Mouse (Mus musculus): ENCODE data around the gene Mip. TPM values are rescaled to one million over a fixed set of nuclear protein-coding genes. Genes with fewer than 3 reads are reported as not detected.
"Not testable (repeated sequence)": the region's sequence is repeated elsewhere in the genome, so short reads cannot be mapped to it uniquely, and the experiment has no call there.

The Mip gene
- total RNA-seq (2022) = not detected

DNA sequence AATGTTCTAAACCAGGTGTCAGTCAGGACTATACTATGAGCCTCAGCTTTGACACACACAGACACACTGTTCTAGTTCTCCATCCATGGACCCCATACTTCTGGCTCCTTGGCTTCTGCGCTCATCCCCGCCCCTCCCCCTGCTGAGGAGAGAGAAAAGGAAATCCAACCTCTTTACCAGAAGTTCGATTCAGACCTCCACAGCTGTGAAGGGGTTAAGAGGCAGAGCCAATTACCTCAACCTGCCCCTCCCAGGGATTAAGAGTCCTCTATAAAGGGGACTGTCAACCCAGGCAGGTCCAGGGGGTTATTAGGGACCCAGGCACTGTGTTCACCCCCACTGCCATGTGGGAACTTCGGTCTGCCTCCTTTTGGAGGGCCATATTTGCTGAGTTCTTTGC, at the start of gene Mip:
Gene Mip (plus strand): TSS at position 301 of the 400 bp plus-strand sequence.
- DNase-seq (ENCODE audit: low spot score) = no peak

DNA sequence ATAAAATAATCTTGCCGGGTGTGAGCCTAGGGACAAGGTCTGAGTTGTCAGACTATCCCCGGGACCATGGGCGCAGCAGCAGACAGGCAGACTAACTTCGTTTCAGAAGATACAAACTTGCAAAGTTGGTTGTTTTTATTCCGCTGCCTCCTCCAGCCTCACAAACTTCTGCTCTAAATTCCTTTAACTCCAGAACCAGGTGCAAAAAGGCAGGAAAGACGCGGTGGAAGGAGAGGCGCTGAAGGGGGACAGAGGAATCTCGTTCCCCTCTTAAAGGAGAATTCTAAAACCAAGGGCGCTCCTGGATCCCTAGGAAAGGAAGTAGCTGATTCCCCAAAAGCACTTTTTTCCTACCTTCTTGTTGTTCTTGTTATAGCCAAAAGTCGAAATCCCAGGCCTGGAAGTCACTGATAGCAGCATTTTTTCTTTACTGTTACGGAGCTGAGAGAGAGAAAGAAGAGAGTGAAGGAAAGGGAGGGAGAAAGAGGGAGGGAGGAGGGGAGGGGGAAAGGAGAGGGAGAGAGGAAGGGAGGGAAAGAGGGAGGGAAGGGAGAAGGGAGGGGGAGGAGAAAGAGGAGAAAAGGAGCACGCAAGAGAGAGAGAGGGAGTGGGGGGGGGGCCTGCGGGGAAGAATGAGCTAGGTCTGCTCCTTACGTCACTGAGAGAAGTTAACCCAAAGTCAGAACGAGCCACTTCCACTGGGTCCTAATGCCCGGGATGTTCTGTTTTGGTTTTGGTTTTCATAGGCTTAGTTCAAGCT, 49.5 kb upstream of the Mip start:
- DNase-seq (ENCODE audit: low spot score) = peak; percentile 88

- DNase-seq (ENCODE audit: low spot score) = no peak
These were observed 48.3 kb upstream of the Mip start for GRCm38 (mm10) chr10:128177316-128177715.

- peak; percentile 87 for DNase-seq (ENCODE audit: low spot score)
These were observed 45.6 kb upstream of the Mip start, which contains the start of gene Rbms2 for GRCm38 (mm10) chr10:128179989-128180388. TSS of gene Rbms2 (minus strand) at chr10:128180297.

- DNase-seq (ENCODE audit: low spot score) = no peak
These were observed 41.3 kb upstream of the Mip start for GRCm38 (mm10) chr10:128184296-128184695.

GRCm38 (mm10) chr10:128185277-128185940, 40.2 kb upstream of the Mip start:
- no peak for DNase-seq (ENCODE audit: low spot score)

DNA sequence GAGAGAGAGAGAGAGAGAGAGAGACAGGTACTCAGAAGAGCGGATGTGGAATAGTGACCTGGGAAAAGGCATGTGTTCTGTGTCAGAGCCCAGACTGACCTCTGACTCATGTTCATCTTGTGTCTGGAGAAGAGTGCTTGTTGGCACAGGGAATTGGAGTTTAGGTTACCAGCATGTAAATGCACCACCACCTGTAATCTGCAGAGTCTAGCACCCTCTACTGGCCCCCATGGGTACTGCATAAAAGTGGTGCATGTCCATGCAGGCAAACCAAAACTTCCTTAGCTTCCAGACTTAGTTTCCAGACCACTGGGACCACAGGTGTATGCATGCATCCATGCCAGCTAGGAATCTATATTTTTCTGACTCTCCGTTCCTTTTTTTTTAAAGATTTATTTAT, 39.7 kb upstream of the Mip start:
- DNase-seq (ENCODE audit: low spot score) = peak; percentile 77

DNA sequence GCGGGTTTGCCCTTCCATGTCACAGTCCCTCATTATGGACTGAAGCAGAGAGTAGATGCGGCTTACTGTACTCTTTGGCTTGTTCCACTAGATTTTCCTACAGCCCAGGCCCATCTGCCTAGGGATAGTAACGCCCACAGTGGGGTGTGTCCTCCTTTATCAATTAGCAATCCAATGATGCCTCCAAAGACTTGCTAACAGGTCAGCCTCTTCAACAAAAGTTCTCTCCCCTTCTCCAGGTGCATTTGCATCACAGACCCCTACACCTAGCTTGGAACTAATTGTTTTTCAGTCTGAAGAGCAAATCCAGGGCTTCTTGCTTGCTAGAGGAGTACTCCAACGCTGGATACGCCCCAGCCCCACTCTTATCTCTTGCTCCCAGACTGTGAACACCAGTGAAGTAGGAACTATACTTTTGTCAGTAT, 38.4 kb upstream of the Mip start:
- DNase-seq (ENCODE audit: low spot score) = no peak

- peak; percentile 79 for DNase-seq (ENCODE audit: low spot score)
These were observed 37.3 kb upstream of the Mip start for GRCm38 (mm10) chr10:128188242-128188877.

DNA sequence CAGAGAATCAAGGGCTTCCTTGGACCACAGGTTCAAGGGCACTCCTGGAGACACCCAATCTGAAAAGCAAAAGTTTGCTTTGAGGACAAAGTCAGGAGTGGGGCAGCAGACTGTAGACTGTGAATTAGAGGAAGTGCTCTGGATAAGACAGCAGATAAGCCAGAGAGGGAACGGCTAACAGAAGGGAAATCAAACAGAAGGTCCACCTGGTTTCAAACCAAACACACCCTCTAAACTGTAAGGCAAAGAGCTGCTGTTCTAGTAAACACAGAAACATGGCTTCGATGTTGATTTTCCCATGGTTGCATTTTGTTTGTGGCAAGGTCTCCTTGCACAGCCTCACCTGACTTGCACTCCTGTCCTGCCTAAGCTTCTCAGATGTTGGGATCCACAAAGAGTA, 34.2 kb upstream of the Mip start:
- DNase-seq (ENCODE audit: low spot score) = no peak

- DNase-seq (ENCODE audit: low spot score) = not testable (repeated sequence)
These were observed 33.4 kb upstream of the Mip start for GRCm38 (mm10) chr10:128192030-128192766.

DNA sequence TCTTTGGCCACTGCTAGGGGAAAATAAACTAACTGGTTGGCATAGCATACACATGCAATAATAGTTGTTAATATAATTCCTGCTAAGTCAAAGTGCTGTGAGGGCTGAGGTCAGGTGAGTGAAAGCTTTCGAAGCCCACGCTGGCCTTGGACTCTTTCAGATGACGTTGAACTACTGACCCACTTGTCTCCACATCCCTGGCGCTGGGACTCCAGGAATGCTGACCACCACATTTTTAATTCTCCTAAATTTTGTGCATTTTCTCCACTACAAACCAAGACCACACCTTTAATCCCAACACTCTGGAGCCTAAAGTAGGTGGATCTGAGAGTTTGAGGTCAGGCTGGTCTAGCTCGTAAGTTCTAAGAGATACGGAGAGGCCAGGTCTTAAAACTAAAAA, 32.5 kb upstream of the Mip start:
- no peak for DNase-seq (ENCODE audit: low spot score)

- DNase-seq (ENCODE audit: low spot score) = peak; percentile 97
These were observed 31.6 kb upstream of the Mip start, which contains the start of gene Gls2 for GRCm38 (mm10) chr10:128194024-128194550. TSS of gene Gls2 (plus strand) at chr10:128194457.

- DNase-seq (ENCODE audit: low spot score) = no peak
These were observed 30.8 kb upstream of the Mip start for GRCm38 (mm10) chr10:128194551-128195461.

DNA sequence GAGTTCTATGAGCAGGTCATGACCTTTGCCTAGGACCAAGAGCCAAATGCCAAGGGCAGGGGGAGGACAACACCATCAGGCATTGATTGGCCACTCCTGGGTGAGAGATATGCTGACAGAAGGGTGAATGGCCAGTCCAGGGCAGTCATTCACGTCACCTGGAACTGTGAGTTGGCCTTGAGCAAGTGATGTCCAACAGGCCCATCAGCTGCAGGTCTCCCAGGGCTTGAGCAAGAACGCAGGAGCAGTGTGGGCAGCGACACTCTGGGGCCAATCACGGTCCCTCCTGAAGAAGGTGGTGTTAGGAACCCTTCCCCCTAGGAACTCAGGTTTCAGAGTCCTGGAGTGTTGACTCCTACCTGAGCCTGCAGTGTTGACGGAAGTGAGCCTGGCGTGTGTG, 23.8 kb upstream of the Mip start:
- DNase-seq (ENCODE audit: low spot score) = no peak

GRCm38 (mm10) chr10:128204941-128205340, 20.7 kb upstream of the Mip start:
- DNase-seq (ENCODE audit: low spot score) = no peak

DNA sequence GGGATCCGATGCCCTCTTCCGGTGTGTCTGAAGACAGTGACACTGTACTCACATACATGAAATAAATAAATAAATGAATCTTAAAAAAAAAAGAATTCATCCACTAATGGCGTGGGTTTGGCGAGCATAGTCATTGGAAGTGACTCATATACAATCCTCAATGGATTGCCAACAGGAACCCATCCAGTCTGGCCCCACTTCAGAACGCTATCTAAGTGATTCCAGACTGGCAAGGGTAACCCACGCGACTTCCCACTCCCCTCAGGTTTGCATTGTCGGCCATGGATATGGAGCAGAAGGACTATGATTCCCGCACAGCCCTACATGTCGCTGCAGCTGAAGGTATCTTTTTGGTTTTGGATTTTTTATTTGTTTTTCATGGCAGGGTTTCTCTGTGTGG, 17.3 kb upstream of the Mip start:
- DNase-seq (ENCODE audit: low spot score) = no peak

DNA sequence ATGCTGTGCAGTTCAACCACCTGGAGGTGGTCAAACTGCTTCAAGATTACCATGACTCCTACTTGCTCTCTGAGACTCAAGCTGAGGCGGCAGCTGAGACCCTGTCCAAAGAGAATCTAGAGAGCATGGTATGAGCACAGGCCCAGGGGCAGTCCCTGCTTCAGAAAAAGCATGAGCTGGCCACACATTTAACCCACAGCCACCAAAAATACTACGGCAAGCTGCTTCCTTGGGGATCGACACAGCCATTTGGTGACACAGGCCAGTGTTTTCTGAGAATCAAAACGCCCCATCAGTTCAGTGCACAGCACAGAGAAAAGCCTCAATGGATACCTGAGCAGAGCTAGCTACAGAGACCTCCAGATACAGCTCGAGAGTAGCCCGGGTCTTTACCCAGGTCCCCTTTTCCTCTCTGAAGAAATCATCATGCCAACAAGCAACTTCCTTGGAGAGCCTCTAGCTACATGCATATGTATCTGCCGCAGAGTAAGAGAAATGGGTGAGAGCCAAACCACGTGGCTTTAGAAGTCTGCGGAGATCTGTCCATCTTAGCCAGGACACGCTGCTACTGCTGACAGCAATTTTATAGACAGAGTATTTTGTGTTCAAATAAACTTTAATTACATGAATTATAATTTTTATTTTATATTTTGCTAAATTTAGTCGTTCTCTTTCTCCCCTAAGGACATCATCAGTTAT, 16.2 kb upstream of the Mip start:
- no peak for DNase-seq (ENCODE audit: low spot score)

DNA sequence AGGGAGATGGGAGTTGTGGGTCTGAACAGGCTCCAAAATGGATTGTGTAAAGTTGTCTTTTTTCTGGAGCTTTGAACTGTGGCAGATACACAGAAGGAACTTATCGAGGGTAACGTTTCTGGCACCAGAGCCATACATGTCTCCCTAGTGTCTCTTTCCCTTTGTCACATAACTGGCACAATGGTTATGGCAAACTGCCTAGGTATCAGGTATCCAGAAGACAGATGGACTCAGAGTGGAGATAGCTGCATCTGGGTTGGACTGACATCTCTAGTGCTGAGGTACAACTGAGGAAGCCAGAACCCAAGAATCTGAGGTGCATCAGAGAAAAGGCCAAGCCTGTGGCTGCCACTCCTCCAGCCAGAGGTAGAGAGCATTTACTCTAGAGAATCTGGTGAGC, 15.5 kb upstream of the Mip start:
- no peak for DNase-seq (ENCODE audit: low spot score)

DNA sequence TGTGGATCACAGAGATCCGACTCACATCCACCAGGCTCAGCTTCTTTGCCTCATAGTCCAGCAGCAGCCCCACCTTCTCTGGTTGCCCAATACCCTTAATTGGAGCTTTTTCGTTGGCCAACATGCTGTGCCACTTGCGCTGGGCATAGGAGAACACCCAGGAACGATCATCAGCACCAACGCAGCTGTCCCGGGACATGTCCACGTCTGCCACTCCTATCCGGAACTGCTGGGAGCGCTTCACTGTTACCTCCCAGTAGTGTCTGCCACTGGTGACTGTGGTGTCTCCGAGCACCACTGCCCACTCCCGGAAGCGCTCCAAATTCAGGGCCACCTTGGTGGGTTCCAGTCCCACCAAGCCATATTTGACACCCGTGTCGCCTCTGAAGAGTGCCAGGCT, 14.7 kb upstream of the Mip start:
- DNase-seq (ENCODE audit: low spot score) = no peak

Data from heart, adult 8-10 months (tissue).